Mouse (Mus musculus) left cerebral cortex, postnatal 14 days (tissue): ENCODE results near the gene Amy1. TPM values are rescaled to one million over a fixed set of nuclear protein-coding genes. Genes with fewer than 3 reads are reported as not detected.
"Not testable (repeated sequence)": the region's sequence is repeated elsewhere in the genome, so short reads cannot be mapped to it uniquely, and the experiment has no call there.

Experiments
- DNase-seq, 2 experiments: peaks; one replicate each; pipeline ENCODE4 v3.0.0; 2021 to 2022; ENCODE audit warnings: low spot score in 2 of 2, mixed read lengths in 1 of 2
- intact Hi-C: fragments of 180-260 bp; cut with DNase I; formaldehyde crosslinking; loops from one replicate; pipeline ENCODE4 v1.15.1; 2025
- long read RNA-seq, 2 experiments: library from polyadenylated mRNA; stranded (forward); transcript quantifications; one replicate each; pipeline ENCODE4 v2.0.0; 2021
- total RNA-seq, 2 experiments: library from RNA; stranded (reverse); gene quantifications; 2 replicates each; pipeline ENCODE4 v1.2.3; 2021

Amy1 gene
- total RNA-seq = 10 to 100 TPM; 10.3 to 11.1 TPM
- long read RNA-seq, experiment 1, partial matches to known transcripts = 0 of 2 reads
- long read RNA-seq, experiment 1, other reads (novel, unspliced or antisense) = 1 of 2 reads
- long read RNA-seq, experiment 2, partial matches to known transcripts = 0 of 1 reads
- long read RNA-seq, experiment 2, other reads (novel, unspliced or antisense) = 0 of 1 reads

- no peak for DNase-seq
- intact Hi-C loops = no loop called here
These were observed at the start of gene Amy1 for GRCm38 (mm10) chr3:113606599-113606998. Gene Amy1 (minus strand): TSS chr3:113606699.

- DNase-seq = no peak
- intact Hi-C loops = no loop called here
These were observed 47.8 kb upstream of the Amy1 start for GRCm38 (mm10) chr3:113654335-113654734.

- intact Hi-C loops = loop anchor here (2.0 kb wide), 1 partner anchor 381 kb away; no protein-coding TSS in a partner anchor
- peak in 1 of 2 experiments; percentile 9 for DNase-seq
These were observed 44.9 kb upstream of the Amy1 start for GRCm38 (mm10) chr3:113651386-113651785.

GRCm38 (mm10) chr3:113639545-113639944 is 33.0 kb upstream of the Amy1 start:
- DNase-seq = no peak
- intact Hi-C loops = no loop called here

GRCm38 (mm10) chr3:113634220-113634619 is 27.7 kb upstream of the Amy1 start:
- DNase-seq = no peak
- intact Hi-C loops = no loop called here

- DNase-seq = no peak
- intact Hi-C loops = no loop called here
These were observed 25.1 kb upstream of the Amy1 start for GRCm38 (mm10) chr3:113631611-113632010.

- intact Hi-C loops = no loop called here
- DNase-seq = peak in 1 of 2 experiments; percentile 17
These were observed 24.1 kb upstream of the Amy1 start for GRCm38 (mm10) chr3:113630564-113630963.

GRCm38 (mm10) chr3:113629606-113630359 is 23.3 kb upstream of the Amy1 start, which contains the start of gene Rnpc3:
Gene Rnpc3 (minus strand): TSS chr3:113630149.
- intact Hi-C loops = no loop called here
- DNase-seq = peak; percentile 94 to 97

- no peak for DNase-seq
- intact Hi-C loops = no loop called here
These were observed 15.7 kb downstream of the Amy1 start for GRCm38 (mm10) chr3:113590844-113591243.

GRCm38 (mm10) chr3:113574578-113574977 is 31.9 kb downstream of the Amy1 start:
- DNase-seq = no peak
- intact Hi-C loops = no loop called here

GRCm38 (mm10) chr3:113574138-113574537 is 32.4 kb downstream of the Amy1 start:
- no peak for DNase-seq
- intact Hi-C loops = no loop called here

GRCm38 (mm10) chr3:113572158-113572557 is 34.3 kb downstream of the Amy1 start:
- intact Hi-C loops = no loop called here
- no peak for DNase-seq

GRCm38 (mm10) chr3:113539692-113540091 is 66.8 kb downstream of the Amy1 start:
- DNase-seq = no peak
- intact Hi-C loops = no loop called here

GRCm38 (mm10) chr3:113532328-113532727 is 74.2 kb downstream of the Amy1 start, which contains the start of gene Amy2a1:
Gene Amy2a1 (minus strand): TSS chr3:113532428.
- DNase-seq, intact Hi-C loops: not testable (repeated sequence)

Other genes starting within 250 kb of the Amy1 start
- gene Amy2a1, start 74.3 kb downstream of the Amy1 start, total RNA-seq = not detected
- gene Rnpc3, start 23.4 kb upstream of the Amy1 start, total RNA-seq = 10 to 100 TPM; 27.7 to 29.2 TPM